Mouse (Mus musculus): ENCODE data around the gene Gm28042. TPM values are rescaled to one million over a fixed set of nuclear protein-coding genes. Genes with fewer than 3 reads are reported as not detected.

Gm28042 gene
- polyA plus RNA-seq (2012; rRNA removed) (1.5 and 1.6 TPM in 2 replicates), polyA plus RNA-seq (2014; fragmentation: Nextera tagmentation; extraction: Ambion mirVana) (0.35 TPM in 1 of 2 replicates, not detected in the other)

GRCm38 (mm10) chr2:120026984-120027949 is at the start of gene Gm28042, which contains the start of gene Jmjd7:
Gene Gm28042, plus strand, starts transcription at chr2:120027493.
Gene Jmjd7, plus strand, starts transcription at chr2:120027483.
- Histone ChIP-seq H3K9ac (replicated peaks) (peak within 1 kb of the TSS; percentile 84), H3K4me3 (ENCODE audit: insufficient read depth in 1 of 2, low read depth in 2 of 2, low read length in 2 of 2) (peak within 1 kb of the TSS; percentile 79 to 89), H3K4me2 (ENCODE audit: low read depth) (peak within 1 kb of the TSS; percentile 96), H3K9me3 (ENCODE audit: control insufficient read depth, low read length) (no peaks in the 10 kb centered on the region), H3K27me3 (ENCODE audit: control insufficient read depth, insufficient read depth, low read length) (no peaks in the 10 kb centered on the region), H3K4me1 (replicated peaks; ENCODE audit: control insufficient read depth in 2 of 2, insufficient read depth in 2 of 2, low read length in 1 of 2) (peaks cover 0 to 21% of the 10 kb centered on the region in 2 experiments), H3K36me3 (replicated peaks; ENCODE audit: control insufficient read depth, insufficient read depth, low read depth) (no peaks in the 10 kb centered on the region), H3K27ac (peak within 1 kb of the TSS; percentile 64)
- ATAC-seq (ENCODE audit: insufficient read depth) (peak; percentile 88), DNase-seq (ENCODE audit: low read depth in 3 of 3, low spot score in 3 of 3) (peak; percentile 86 to 90 (median 88))
- 4% methylated on average over 50 of the region's 50 CpGs for WGBS (ENCODE audit: insufficient replicate concordance)
- TF ChIP-seq EP300 (IDR thresholded peaks at IDR 0.05; ENCODE audit: low read depth) (no peak), CTCF (IDR thresholded peaks at IDR 0.05; ENCODE audit: low read depth) (peak; percentile 31)

- no peaks in the 10 kb centered on the region for H3K4me1 ChIP-seq (replicated peaks; ENCODE audit: control insufficient read depth in 2 of 2, insufficient read depth in 2 of 2, low read length in 1 of 2)
- H3K9me3 ChIP-seq (ENCODE audit: control insufficient read depth, low read length): no peaks in the 10 kb centered on the region
- no peaks in the 10 kb centered on the region for H3K27me3 ChIP-seq (ENCODE audit: control insufficient read depth, insufficient read depth, low read length)
- no peak overlapping the region for H3K4me2 ChIP-seq (ENCODE audit: low read depth)
- no peak for TF ChIP-seq EP300 (IDR thresholded peaks at IDR 0.05; ENCODE audit: low read depth)
- no peak for ATAC-seq (ENCODE audit: insufficient read depth)
- 74% methylated on average over 7 of the region's 7 CpGs for WGBS (ENCODE audit: insufficient replicate concordance)
- no peak overlapping the region for H3K4me3 ChIP-seq (ENCODE audit: insufficient read depth in 1 of 2, low read depth in 2 of 2, low read length in 2 of 2)
- no peaks in the 10 kb centered on the region for H3K36me3 ChIP-seq (replicated peaks; ENCODE audit: control insufficient read depth, insufficient read depth, low read depth)
- no peak overlapping the region for H3K27ac ChIP-seq
- DNase-seq (ENCODE audit: low read depth in 3 of 3, low spot score in 3 of 3): no peak
- H3K9ac ChIP-seq (replicated peaks): no peak overlapping the region
Measured at GRCm38 (mm10) chr2:119980343-119980986, 46.8 kb upstream of the Gm28042 start.

- Histone ChIP-seq H3K9ac (replicated peaks) (no peak overlapping the region), H3K4me3 (ENCODE audit: insufficient read depth in 1 of 2, low read depth in 2 of 2, low read length in 2 of 2) (no peak overlapping the region), H3K27me3 (ENCODE audit: control insufficient read depth, insufficient read depth, low read length) (no peaks in the 10 kb centered on the region), H3K27ac (no peak overlapping the region), H3K4me2 (ENCODE audit: low read depth) (no peak overlapping the region), H3K4me1 (replicated peaks; ENCODE audit: control insufficient read depth in 2 of 2, insufficient read depth in 2 of 2, low read length in 1 of 2) (no peaks in the 10 kb centered on the region; a peak in 1 of 4 replicates), H3K9me3 (ENCODE audit: control insufficient read depth, low read length) (no peaks in the 10 kb centered on the region), H3K36me3 (replicated peaks; ENCODE audit: control insufficient read depth, insufficient read depth, low read depth) (no peaks in the 10 kb centered on the region)
- no peak for DNase-seq (ENCODE audit: low read depth in 3 of 3, low spot score in 3 of 3)
- no peak for ATAC-seq (ENCODE audit: insufficient read depth)
- WGBS (ENCODE audit: insufficient replicate concordance): 66% methylated on average over 2 of the region's 2 CpGs
- no peak for TF ChIP-seq CTCF (IDR thresholded peaks at IDR 0.05; ENCODE audit: low read depth)
- no peak for TF ChIP-seq EP300 (IDR thresholded peaks at IDR 0.05; ENCODE audit: low read depth)
Measured at GRCm38 (mm10) chr2:119981631-119982030, 45.7 kb upstream of the Gm28042 start.

- no peak overlapping the region for H3K4me3 ChIP-seq (ENCODE audit: insufficient read depth in 1 of 2, low read depth in 2 of 2, low read length in 2 of 2)
- TF ChIP-seq CTCF (IDR thresholded peaks at IDR 0.05; ENCODE audit: low read depth) (no peak), EP300 (IDR thresholded peaks at IDR 0.05; ENCODE audit: low read depth) (no peak)
- 63% methylated on average over 8 of the region's 8 CpGs for WGBS (ENCODE audit: insufficient replicate concordance)
- H3K9ac ChIP-seq (replicated peaks): no peak overlapping the region
- H3K4me1 ChIP-seq (replicated peaks; ENCODE audit: control insufficient read depth in 2 of 2, insufficient read depth in 2 of 2, low read length in 1 of 2): no peaks in the 10 kb centered on the region; a peak in 1 of 4 replicates
- no peak overlapping the region for H3K27ac ChIP-seq
- no peak overlapping the region for H3K4me2 ChIP-seq (ENCODE audit: low read depth)
- DNase-seq (ENCODE audit: low read depth in 3 of 3, low spot score in 3 of 3): no peak
- H3K27me3 ChIP-seq (ENCODE audit: control insufficient read depth, insufficient read depth, low read length): no peaks in the 10 kb centered on the region
- no peaks in the 10 kb centered on the region for H3K36me3 ChIP-seq (replicated peaks; ENCODE audit: control insufficient read depth, insufficient read depth, low read depth)
- H3K9me3 ChIP-seq (ENCODE audit: control insufficient read depth, low read length): no peaks in the 10 kb centered on the region
- ATAC-seq (ENCODE audit: insufficient read depth): no peak
Measured at GRCm38 (mm10) chr2:119985871-119986270, 41.4 kb upstream of the Gm28042 start.

- DNase-seq (ENCODE audit: low read depth in 3 of 3, low spot score in 3 of 3) (no peak), ATAC-seq (ENCODE audit: insufficient read depth) (no peak)
- no peak overlapping the region for H3K27ac ChIP-seq
- H3K4me2 ChIP-seq (ENCODE audit: low read depth): no peak overlapping the region
- no peaks in the 10 kb centered on the region for H3K36me3 ChIP-seq (replicated peaks; ENCODE audit: control insufficient read depth, insufficient read depth, low read depth)
- 70% methylated on average over 6 of the region's 6 CpGs for whole genome bisulfite sequencing (ENCODE audit: insufficient replicate concordance)
- H3K4me1 ChIP-seq (replicated peaks; ENCODE audit: control insufficient read depth in 2 of 2, insufficient read depth in 2 of 2, low read length in 1 of 2): no peaks in the 10 kb centered on the region; a peak in 1 of 4 replicates
- H3K9ac ChIP-seq (replicated peaks): no peak overlapping the region
- no peak overlapping the region for H3K4me3 ChIP-seq (ENCODE audit: insufficient read depth in 1 of 2, low read depth in 2 of 2, low read length in 2 of 2)
- no peaks in the 10 kb centered on the region for H3K27me3 ChIP-seq (ENCODE audit: control insufficient read depth, insufficient read depth, low read length)
- no peaks in the 10 kb centered on the region for H3K9me3 ChIP-seq (ENCODE audit: control insufficient read depth, low read length)
- no peak for TF ChIP-seq EP300 (IDR thresholded peaks at IDR 0.05; ENCODE audit: low read depth)
Measured at GRCm38 (mm10) chr2:119986369-119986768, 40.9 kb upstream of the Gm28042 start.

Data from liver, embryonic 14.5 days (tissue).